Mouse (Mus musculus) heart, embryonic 14.5 days (tissue): ENCODE measurements around the gene Shld2. TPM values are rescaled to one million over a fixed set of nuclear protein-coding genes. Genes with fewer than 3 reads are reported as not detected.

Experiments used
- ATAC-seq: fragments of 200-750 bp; cut with Nextera tagmentation; 2 replicates; pipeline ENCODE4 v1.8.0; 2017; ENCODE audit warnings: low read depth, moderate TSS enrichment; ENCODE audit not compliant: insufficient number of reproducible peaks, insufficient read depth, low FRiP score
- H3K27ac ChIP-seq, 2 experiments: fragments of 200-500 bp in 1 of 2; fragments of 300-500 bp in 1 of 2; sonication (generic) in 1 of 2; replicated peaks in 1 of 2; 2 replicates each; pipeline ENCODE4 v1.5.1; 2012 to 2014; ENCODE audit warnings: low read depth in 2 of 2, low read length in 2 of 2, control low read depth in 1 of 2, mild to moderate bottlenecking in 1 of 2, mixed read lengths in 1 of 2; ENCODE audit not compliant: control insufficient read depth in 1 of 2, insufficient read depth in 1 of 2
- H3K27me3 ChIP-seq: fragments of 300-500 bp; sonication (generic); 2 replicates; pipeline ENCODE4 v1.6.1; 2014; ENCODE audit warnings: mild to moderate bottlenecking, low read length, control low read depth; ENCODE audit not compliant: control insufficient read depth, insufficient read depth
- H3K36me3 ChIP-seq: fragments of 300-500 bp; sonication (generic); 2 replicates; pipeline ENCODE4 v1.6.1; 2014; ENCODE audit warnings: mild to moderate bottlenecking, control low read depth, low read length, mixed read lengths; ENCODE audit not compliant: control insufficient read depth, insufficient read depth
- H3K4me1 ChIP-seq, 2 experiments: fragments of 200-500 bp in 1 of 2; fragments of 300-500 bp in 1 of 2; sonication (generic) in 1 of 2; 2 replicates each; pipeline ENCODE4 v1.6.1; 2012 to 2014; ENCODE audit warnings: low read length in 2 of 2, control low read depth in 1 of 2, mixed read lengths in 1 of 2; ENCODE audit not compliant: control insufficient read depth in 2 of 2, insufficient read depth in 2 of 2
- H3K4me2 ChIP-seq: fragments of 300-500 bp; sonication (generic); 2 replicates; pipeline ENCODE4 v1.6.1; 2014; ENCODE audit warnings: mild to moderate bottlenecking, low read length
- H3K4me3 ChIP-seq, 2 experiments: fragments of 200-500 bp in 1 of 2; fragments of 300-500 bp in 1 of 2; sonication (generic) in 1 of 2; 2 replicates each; pipeline ENCODE4 v1.5.1; 2012 to 2014; ENCODE audit warnings: low read length in 2 of 2, mild to moderate bottlenecking in 2 of 2, control low read depth in 1 of 2, low read depth in 1 of 2, moderate library complexity in 1 of 2; ENCODE audit not compliant: control insufficient read depth in 1 of 2, insufficient read depth in 1 of 2
- H3K9ac ChIP-seq: fragments of 300-500 bp; sonication (generic); 2 replicates; pipeline ENCODE4 v1.6.1; 2014; ENCODE audit warnings: mild to moderate bottlenecking, low read length
- H3K9me3 ChIP-seq: fragments of 300-500 bp; sonication (generic); 2 replicates; pipeline ENCODE4 v1.6.1; 2016; ENCODE audit warnings: low read length, control low read depth; ENCODE audit not compliant: control insufficient read depth
- WGBS: fragments of 180-500 bp; shearing (Covaris S2); extraction: QIAGEN DNeasy Blood & Tissue Kit; methylation state at CpG from one replicate; pipeline ENCODE4 v1.1.7; 2014; 5-methylcytosine and 5-hydroxymethylcytosine counted together
- polyA plus RNA-seq: library from polyadenylated mRNA; unstranded; fragments of >200 nt; fragmentation: Nextera tagmentation; extraction: Ambion mirVana; gene quantifications from 2 replicates; pipeline ENCODE4 v1.2.1, GENCODE M21; 2014

Gene Shld2
- polyA plus RNA-seq, 1 experiment from 2014 or later = 7.1 TPM

GRCm38 (mm10) chr14:34252470-34253145, 57.7 kb downstream of the Shld2 start:
- no peaks in the 10 kb centered on the region for H3K36me3 ChIP-seq
- no peak overlapping the region for H3K9ac ChIP-seq
- 66% methylated on average over 6 of the region's 6 CpGs for WGBS
- H3K27me3 ChIP-seq = no peaks in the 10 kb centered on the region
- no peak overlapping the region for H3K27ac ChIP-seq
- ATAC-seq = no peak
- no peak overlapping the region for H3K4me2 ChIP-seq
- no peaks in the 10 kb centered on the region for H3K9me3 ChIP-seq
- no peak overlapping the region for H3K4me3 ChIP-seq
- H3K4me1 ChIP-seq = no peaks in the 10 kb centered on the region

- ATAC-seq = no peak
- WGBS = 64% methylated on average over 6 of the region's 6 CpGs
- Histone ChIP-seq H3K4me2 (no peak overlapping the region), H3K27me3 (no peaks in the 10 kb centered on the region), H3K36me3 (peaks cover 5% of the 10 kb centered on the region; the same call in 1 of the 2 replicates), H3K27ac (no peak overlapping the region), H3K9me3 (no peaks in the 10 kb centered on the region), H3K4me3 (no peak overlapping the region), H3K4me1 (0 out of 4 replicates have a peak, but pooled peaks cover 0 to 2% of the 10 kb centered on the region in 2 experiments), H3K9ac (no peak overlapping the region)
These were observed 69.6 kb downstream of the Shld2 start for GRCm38 (mm10) chr14:34240676-34241075.

GRCm38 (mm10) chr14:34240263-34240662, 70.0 kb downstream of the Shld2 start:
- no peaks in the 10 kb centered on the region for H3K27me3 ChIP-seq
- 54% methylated on average over 10 of the region's 10 CpGs for WGBS
- H3K9me3 ChIP-seq = no peaks in the 10 kb centered on the region
- H3K4me2 ChIP-seq = no peak overlapping the region
- H3K9ac ChIP-seq = no peak overlapping the region
- ATAC-seq = no peak
- no peak overlapping the region for H3K4me3 ChIP-seq
- H3K4me1 ChIP-seq = 0 out of 4 replicates have a peak, but pooled peaks cover 0 to 2% of the 10 kb centered on the region in 2 experiments
- H3K27ac ChIP-seq = no peak overlapping the region
- H3K36me3 ChIP-seq = peaks cover 5% of the 10 kb centered on the region; the same call in 1 of the 2 replicates

- peak; percentile 96 for ATAC-seq
- Histone ChIP-seq H3K4me1 (peaks cover 0 to 3% of the 10 kb centered on the region in 2 experiments; a peak in 1 of 4 replicates), H3K27me3 (no peaks in the 10 kb centered on the region), H3K4me2 (peak overlapping the region; percentile 84), H3K9me3 (peaks cover 3% of the 10 kb centered on the region; the same call in 1 of the 2 replicates), H3K36me3 (peaks cover 5% of the 10 kb centered on the region; the same call in 1 of the 2 replicates), H3K4me3 (peak overlapping the region; percentile 41 to 45), H3K9ac (peak overlapping the region; percentile 67), H3K27ac (no peak overlapping the region)
- 1% methylated on average over 16 of the region's 16 CpGs for WGBS
These were observed 75.5 kb downstream of the Shld2 start for GRCm38 (mm10) chr14:34234630-34235380.

- peaks cover 0 to 7% of the 10 kb centered on the region in 2 experiments; a peak in 2 of 4 replicates for H3K4me1 ChIP-seq
- no peak overlapping the region for H3K9ac ChIP-seq
- 79% methylated on average over 4 of the region's 4 CpGs for WGBS
- no peak overlapping the region for H3K4me2 ChIP-seq
- H3K9me3 ChIP-seq = peaks cover 3% of the 10 kb centered on the region; the same call in 1 of the 2 replicates
- H3K27me3 ChIP-seq = no peaks in the 10 kb centered on the region
- no peak overlapping the region for H3K4me3 ChIP-seq
- H3K27ac ChIP-seq = no peak overlapping the region
- no peak for ATAC-seq
- H3K36me3 ChIP-seq = peaks cover 5% of the 10 kb centered on the region; the same call in 1 of the 2 replicates
These were observed 76.4 kb downstream of the Shld2 start for GRCm38 (mm10) chr14:34233846-34234245.

GRCm38 (mm10) chr14:34232866-34233680, 77.2 kb downstream of the Shld2 start:
- Histone ChIP-seq H3K27me3 (no peaks in the 10 kb centered on the region), H3K4me2 (no peak overlapping the region), H3K9ac (no peak overlapping the region), H3K4me1 (peaks cover 5 to 11% of the 10 kb centered on the region in 2 experiments; a peak in 3 of 4 replicates), H3K36me3 (peaks cover 5% of the 10 kb centered on the region; the same call in 1 of the 2 replicates), H3K9me3 (peaks cover 3% of the 10 kb centered on the region; the same call in 1 of the 2 replicates), H3K27ac (no peak overlapping the region), H3K4me3 (no peak overlapping the region)
- WGBS = 81% methylated on average over 9 of the region's 9 CpGs
- no peak for ATAC-seq

- ATAC-seq = no peak
- WGBS = 70% methylated on average over 7 of the region's 7 CpGs
- H3K27ac ChIP-seq = no peak overlapping the region
These were observed 78.0 kb downstream of the Shld2 start for GRCm38 (mm10) chr14:34232340-34232739.

More at GRCm38 (mm10) chr14:34232340-34232739, 78.0 kb downstream of the Shld2 start:
- Histone ChIP-seq H3K4me3 (no peak overlapping the region), H3K36me3 (0 out of 2 replicates have a peak, but pooled peaks cover under 1% of the 10 kb centered on the region), H3K9me3 (peaks cover 3% of the 10 kb centered on the region; the same call in 1 of the 2 replicates), H3K27me3 (no peaks in the 10 kb centered on the region), H3K4me1 (peaks cover 5 to 11% of the 10 kb centered on the region in 2 experiments; a peak in 3 of 4 replicates), H3K9ac (no peak overlapping the region), H3K4me2 (no peak overlapping the region)
